Mouse (Mus musculus) heart, postnatal 14 days (tissue): ENCODE results near the gene Areg. TPM values are rescaled to one million over a fixed set of nuclear protein-coding genes. Genes with fewer than 3 reads are reported as not detected.

Experiments used
- DNase-seq, 2 experiments: peaks; one replicate each; pipeline ENCODE4 v3.0.0; 2021 to 2022
- intact Hi-C: fragments of 180-260 bp; cut with DNase I; formaldehyde crosslinking; loops from one replicate; pipeline ENCODE4 v1.15.1; 2025
- total RNA-seq, 2 experiments: library from RNA; stranded (reverse); gene quantifications; 2 replicates each; pipeline ENCODE4 v1.2.3; 2021

The Areg gene
- total RNA-seq, 2 experiments from 2014 or later = not detected

- DNase-seq = no peak
- intact Hi-C loops = no loop called here
Measured at GRCm38 (mm10) chr5:91157169-91157568, 17.8 kb downstream of the Areg start.

- DNase-seq = no peak
- intact Hi-C loops = no loop called here
Measured at GRCm38 (mm10) chr5:91162787-91163186, 23.4 kb downstream of the Areg start.

- DNase-seq = no peak
- intact Hi-C loops = no loop called here
Measured at GRCm38 (mm10) chr5:91166601-91167000, 27.2 kb downstream of the Areg start.

- intact Hi-C loops = no loop called here
- no peak for DNase-seq
Measured at GRCm38 (mm10) chr5:91176397-91176796, 37.0 kb downstream of the Areg start.

- no peak for DNase-seq
- intact Hi-C loops = loop anchor here (10.0 kb wide), 1 partner anchor 110 kb away; no protein-coding TSS in a partner anchor
Measured at GRCm38 (mm10) chr5:91194572-91194971, 55.2 kb downstream of the Areg start.

Other genes starting within 250 kb of the Areg start
- under 1 TPM; 0.36 to 0.61 TPM for gene Cxcl1, start 248.4 kb upstream of the Areg start, total RNA-seq
- not detected for gene Cxcl2, start 235.7 kb upstream of the Areg start, total RNA-seq
- gene Mthfd2l, start 208.5 kb upstream of the Areg start, total RNA-seq = 10 to 100 TPM; 12.1 to 12.2 TPM
- under 1 TPM; 0.45 to 0.51 TPM for gene Epgn, start 112.1 kb upstream of the Areg start, total RNA-seq
- under 1 TPM; 0.07 TPM for gene Ereg, start 65.0 kb upstream of the Areg start, total RNA-seq